Mouse (Mus musculus): ENCODE measurements around the gene Prss21. TPM values are rescaled to one million over a fixed set of nuclear protein-coding genes. Genes with fewer than 3 reads are reported as not detected.

Prss21 gene
- total RNA-seq (2021) = not detected
- long read RNA-seq, experiment 1 = 0 reads
- long read RNA-seq, experiment 2 = 0 reads

GRCm38 (mm10) chr17:23867756-23868155 is at the start of gene Prss21:
TSS of gene Prss21 (plus strand) at chr17:23868056.
- intact Hi-C loops (cut with DNase I) = no loop called here
- no peak for DNase-seq (ENCODE audit: low spot score in 2 of 2)

DNA sequence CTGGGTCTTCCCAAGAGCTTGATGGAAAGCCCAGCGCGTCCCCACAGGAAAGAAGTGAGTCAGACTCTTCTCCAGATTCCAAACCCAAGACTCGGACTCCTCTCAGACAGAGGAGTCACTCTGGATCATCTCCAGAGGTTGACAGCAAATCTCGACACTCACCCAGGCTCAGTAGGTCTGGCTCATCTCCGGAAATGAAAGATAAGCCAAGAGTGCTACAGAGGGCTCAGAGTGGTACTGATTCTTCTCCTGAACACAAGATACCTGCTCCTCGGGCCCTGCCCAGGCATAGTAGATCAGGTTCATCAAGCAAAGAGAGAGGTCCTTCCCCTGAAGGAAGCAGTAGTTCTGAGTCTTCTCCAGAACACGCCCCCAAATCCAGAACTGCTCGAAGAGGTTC is 49.3 kb upstream of the Prss21 start:
- intact Hi-C loops (cut with DNase I) = loop anchor here (5.0 kb wide), 1 partner anchor 56 kb away; no protein-coding TSS in a partner anchor

GRCm38 (mm10) chr17:23819235-23819634 is 48.6 kb upstream of the Prss21 start:
- no peak for DNase-seq (ENCODE audit: low spot score in 2 of 2)
- intact Hi-C loops (cut with DNase I) = loop anchor here (5.0 kb wide), 1 partner anchor 57 kb away; no protein-coding TSS in a partner anchor

More for the DNA sequence above, 49.3 kb upstream of the Prss21 start:
- no peak for DNase-seq (ENCODE audit: low spot score in 2 of 2)

GRCm38 (mm10) chr17:23820731-23821130 is 47.1 kb upstream of the Prss21 start:
- intact Hi-C loops (cut with DNase I) = no loop called here

DNA sequence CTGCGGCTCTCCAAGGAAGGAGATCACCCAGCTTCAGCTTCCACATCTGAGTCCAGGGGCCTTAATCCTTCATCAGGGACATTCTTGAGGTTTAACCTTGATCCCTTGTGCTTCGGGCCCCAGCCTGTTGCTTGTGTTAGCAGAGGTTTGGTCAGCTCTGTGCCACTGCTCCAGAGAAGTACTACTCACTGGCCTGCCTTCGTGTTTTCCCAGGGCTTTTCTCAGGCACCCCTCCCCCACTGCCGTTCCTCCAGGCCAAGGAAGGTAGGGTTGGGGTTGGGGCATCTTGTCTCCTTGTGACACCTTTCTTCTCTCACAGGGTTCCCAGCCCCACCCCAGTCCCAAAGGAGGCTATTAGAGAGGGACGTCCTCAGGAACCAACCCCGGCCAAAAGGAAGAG is 45.8 kb upstream of the Prss21 start:
- intact Hi-C loops (cut with DNase I) = no loop called here
- no peak for DNase-seq (ENCODE audit: low spot score in 2 of 2)

More at GRCm38 (mm10) chr17:23820731-23821130, 47.1 kb upstream of the Prss21 start:
- no peak for DNase-seq (ENCODE audit: low spot score in 2 of 2)

- DNase-seq (ENCODE audit: low spot score in 2 of 2) = no peak
- intact Hi-C loops (cut with DNase I) = no loop called here
Measured at GRCm38 (mm10) chr17:23823018-23823417, 44.8 kb upstream of the Prss21 start.

GRCm38 (mm10) chr17:23823614-23824013 is 44.2 kb upstream of the Prss21 start:
- DNase-seq (ENCODE audit: low spot score in 2 of 2) = no peak
- intact Hi-C loops (cut with DNase I) = no loop called here

- DNase-seq (ENCODE audit: low spot score in 2 of 2) = no peak
- intact Hi-C loops (cut with DNase I) = no loop called here
Measured at GRCm38 (mm10) chr17:23825591-23825990, 42.3 kb upstream of the Prss21 start.

DNA sequence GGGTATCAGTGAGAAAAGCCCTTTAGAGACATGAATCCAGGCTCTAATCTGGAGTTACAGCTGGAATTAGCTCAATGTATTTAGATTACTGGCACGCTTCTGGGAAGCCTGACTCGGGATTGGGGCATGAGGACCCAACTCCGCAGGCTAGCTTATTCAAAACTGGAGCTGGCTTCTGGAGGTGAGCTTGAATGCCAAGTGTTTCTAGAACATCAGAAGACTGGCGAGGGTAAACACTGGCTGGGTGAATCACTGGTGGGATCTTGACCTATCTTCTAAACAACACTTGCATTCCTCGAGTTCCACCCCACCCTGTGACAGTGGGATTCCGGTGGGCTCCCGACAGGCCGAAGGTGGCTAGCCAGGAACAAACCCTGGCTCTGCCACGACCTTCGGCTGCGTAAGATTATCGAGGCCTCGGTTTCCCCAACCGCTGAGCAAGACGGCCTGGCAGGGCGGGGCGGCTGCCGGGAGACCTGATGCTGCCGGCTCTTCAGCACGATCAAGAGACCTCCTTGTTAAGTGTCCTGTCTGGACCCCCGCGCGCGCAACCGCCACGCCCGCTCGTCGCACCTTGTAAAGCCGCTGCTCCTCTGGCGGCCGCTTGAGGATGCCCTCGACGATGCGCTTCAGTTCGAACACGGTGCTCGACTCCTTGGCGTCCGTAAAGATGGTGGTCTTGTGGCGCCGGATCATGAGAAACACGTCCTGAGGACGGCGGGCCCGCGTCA is 39.4 kb upstream of the Prss21 start:
- intact Hi-C loops (cut with DNase I) = no loop called here
- DNase-seq (ENCODE audit: low spot score in 2 of 2) = peak; percentile 47 to 54

GRCm38 (mm10) chr17:23829064-23829619 is 38.7 kb upstream of the Prss21 start, which contains the start of gene Elob:
TSS of gene Elob (minus strand) at chr17:23829136.
- intact Hi-C loops (cut with DNase I) = no loop called here
- peak; percentile 87 to 93 for DNase-seq (ENCODE audit: low spot score in 2 of 2)

- no peak for DNase-seq (ENCODE audit: low spot score in 2 of 2)
- intact Hi-C loops (cut with DNase I) = no loop called here
Measured at GRCm38 (mm10) chr17:23831201-23831600, 36.7 kb upstream of the Prss21 start.

DNA sequence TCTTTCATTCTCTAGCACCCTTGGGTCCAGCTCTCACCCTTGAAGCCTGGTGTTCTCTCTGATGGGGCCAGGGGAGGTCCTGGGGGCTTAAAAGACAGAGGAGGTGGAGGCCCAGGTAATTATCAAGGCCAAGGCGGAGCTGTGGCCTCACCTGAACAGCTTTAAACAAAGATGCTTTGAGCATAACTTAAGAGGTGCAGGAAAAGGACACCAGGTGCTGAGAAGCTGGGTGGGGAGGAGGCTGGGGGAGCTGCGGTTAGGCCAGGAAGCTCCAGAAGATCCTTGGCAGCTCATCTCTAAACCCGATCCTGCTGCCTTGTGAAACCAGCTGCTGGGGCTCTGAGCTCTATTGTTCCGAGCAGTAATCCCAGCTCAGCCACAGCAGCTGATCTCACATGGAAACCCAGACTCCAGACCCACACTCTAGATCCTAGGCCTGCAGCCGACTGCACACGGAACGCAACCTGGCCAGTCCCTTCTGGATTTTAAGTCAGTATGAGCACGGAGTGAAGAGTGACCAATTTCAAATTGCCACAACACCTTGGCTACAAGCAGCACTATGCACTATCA is 31.8 kb upstream of the Prss21 start, which contains the start of gene Prss33:
Prss33 (minus strand) TSS at position 51 of the 570 bp plus-strand sequence.
- no peak for DNase-seq (ENCODE audit: low spot score in 2 of 2)
- intact Hi-C loops (cut with DNase I) = no loop called here

DNA sequence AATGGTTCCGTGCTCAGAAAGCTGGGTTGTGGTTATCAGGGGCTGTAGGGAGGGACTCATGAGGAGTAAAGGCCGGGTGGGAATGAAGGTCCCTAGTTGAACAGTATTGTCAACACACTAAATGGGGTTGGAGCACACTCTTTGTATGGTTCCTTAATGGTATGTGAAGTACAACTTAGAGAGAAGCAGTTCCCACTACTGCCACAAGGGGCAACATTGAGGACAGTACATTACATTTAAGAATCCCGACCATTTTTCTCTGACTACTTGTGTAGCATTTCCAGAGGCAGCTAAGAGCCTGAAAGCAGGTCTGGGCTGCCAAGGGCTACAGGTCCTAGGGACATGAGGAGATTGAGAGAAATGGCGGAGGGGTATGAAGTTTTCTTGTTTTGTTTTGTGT is 26.7 kb upstream of the Prss21 start:
- intact Hi-C loops (cut with DNase I) = loop anchor here (5.0 kb wide), 1 partner anchor 69 kb away; the partner anchor contains the start of gene Flywch1
- DNase-seq (ENCODE audit: low spot score in 2 of 2) = peak; percentile 79 to 83

DNA sequence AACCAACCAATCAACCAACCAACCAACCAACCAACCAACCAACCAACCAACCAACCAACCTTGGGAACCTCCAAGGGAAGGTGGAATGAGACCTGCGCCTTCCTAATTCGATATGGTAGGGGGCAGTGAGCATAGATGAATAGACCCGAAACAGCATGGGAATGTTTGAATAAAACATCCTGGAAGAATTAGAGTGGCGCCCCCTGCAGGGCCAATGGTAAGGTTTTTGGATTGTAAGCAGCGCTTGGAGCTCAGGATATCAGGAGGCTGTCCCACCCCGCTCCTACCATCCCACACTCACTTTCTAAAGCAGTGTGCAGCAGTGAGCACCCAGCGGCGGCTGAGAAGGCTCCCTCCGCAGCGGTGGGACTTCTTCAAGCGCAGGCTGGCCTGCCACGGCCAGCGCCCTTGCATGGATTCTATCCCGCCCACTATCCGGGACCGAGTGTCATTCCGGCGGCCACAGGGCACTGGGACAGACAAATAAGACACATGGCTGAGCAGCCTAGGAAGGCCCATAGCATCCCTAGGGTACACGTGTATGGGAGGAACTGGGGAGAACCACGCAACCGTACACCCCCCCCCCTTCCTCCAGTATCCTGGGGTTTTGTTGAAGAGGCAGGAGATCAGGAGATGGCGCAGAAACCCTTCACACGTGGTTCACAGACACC is 24.6 kb upstream of the Prss21 start:
- DNase-seq (ENCODE audit: low spot score in 2 of 2) = no peak
- intact Hi-C loops (cut with DNase I) = loop anchor here (5.0 kb wide), 1 partner anchor 71 kb away; the partner anchor contains the start of gene Flywch1

DNA sequence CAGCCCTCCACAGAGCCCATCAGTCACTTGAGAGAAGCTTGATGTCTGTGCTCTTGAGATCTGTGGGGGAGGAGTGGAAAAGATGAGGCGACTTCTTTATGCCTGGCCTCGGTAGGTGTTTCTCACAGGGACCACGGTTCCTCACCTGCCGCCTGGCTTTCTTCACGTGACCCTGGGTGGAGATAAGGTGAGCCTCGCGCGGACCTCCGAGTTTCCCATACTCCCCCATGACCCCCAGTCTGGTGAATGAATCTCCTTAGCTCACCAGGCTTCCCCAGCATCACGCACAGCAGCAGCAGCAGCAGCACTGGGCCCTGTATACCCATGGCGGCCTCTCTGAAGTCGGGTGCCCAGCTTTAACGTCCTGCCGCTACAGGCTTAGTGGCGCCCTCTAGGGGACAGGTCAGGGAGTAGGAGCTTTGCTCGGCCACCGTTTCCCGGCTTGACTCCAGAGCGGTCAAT is 24.0 kb upstream of the Prss21 start, which contains the start of the genes Prss32 and Prss41:
Prss32 (plus strand) TSS at position 44 of the 462 bp plus-strand sequence.
Prss41 (minus strand) TSS at position 361 of the 462 bp plus-strand sequence.
- intact Hi-C loops (cut with DNase I) = loop anchor here (5.0 kb wide), 1 partner anchor 72 kb away; the partner anchor contains the start of gene Flywch1
- peak in 1 of 2 experiments; percentile 52 for DNase-seq (ENCODE audit: low spot score in 2 of 2)

- intact Hi-C loops (cut with DNase I) = no loop called here
Measured at GRCm38 (mm10) chr17:23850028-23850427, 17.8 kb upstream of the Prss21 start.

GRCm38 (mm10) chr17:23850853-23851749 is 16.8 kb upstream of the Prss21 start:
- intact Hi-C loops (cut with DNase I) = no loop called here
- DNase-seq (ENCODE audit: low spot score in 2 of 2) = peak; percentile 74 to 82

More at GRCm38 (mm10) chr17:23850028-23850427, 17.8 kb upstream of the Prss21 start:
- no peak for DNase-seq (ENCODE audit: low spot score in 2 of 2)

- intact Hi-C loops (cut with DNase I) = no loop called here
- peak; percentile 31 to 34 for DNase-seq (ENCODE audit: low spot score in 2 of 2)
Measured at GRCm38 (mm10) chr17:23853292-23853691, 14.6 kb upstream of the Prss21 start.
